Mouse (Mus musculus) intestine, embryonic 14.5 days (tissue): ENCODE measurements at regions not wholly inside any gene's neighbourhood (a gene's known extent, or its start where the extent isn't known, plus 50 kb on each side); places are given as distances from the start of the nearest gene placed in this dataset.

Experiments used
- ATAC-seq: fragments of 200-750 bp; cut with Nextera tagmentation; replicated peaks from 2 replicates; pipeline ENCODE4 v1.8.0; 2017; ENCODE audit warnings: low read depth, moderate number of reproducible peaks, moderate TSS enrichment, moderate library complexity; ENCODE audit not compliant: low FRiP score, low TSS enrichment
- DNase-seq: peaks from one replicate; pipeline ENCODE4 v3.0.0-alpha.2; 2018; ENCODE audit warnings: low spot score
- H3K27ac ChIP-seq: fragments of 300-500 bp; sonication (generic); 2 replicates; pipeline ENCODE4 v1.5.1; 2014; ENCODE audit warnings: low read depth, mild to moderate bottlenecking, control low read depth
- H3K27me3 ChIP-seq: fragments of 300-500 bp; sonication (generic); replicated peaks from 2 replicates; pipeline ENCODE4 v1.6.1; 2014; ENCODE audit warnings: low read length, control low read depth; ENCODE audit not compliant: control insufficient read depth, insufficient read depth
- H3K36me3 ChIP-seq: fragments of 300-500 bp; sonication (generic); 2 replicates; pipeline ENCODE4 v1.6.1; 2014; ENCODE audit warnings: low read length, control low read depth; ENCODE audit not compliant: control insufficient read depth, insufficient read depth
- H3K4me1 ChIP-seq: fragments of 300-500 bp; sonication (generic); replicated peaks from 2 replicates; pipeline ENCODE4 v1.6.1; 2014; ENCODE audit warnings: low read length, control low read depth, mixed read lengths; ENCODE audit not compliant: control insufficient read depth, insufficient read depth
- H3K4me2 ChIP-seq: fragments of 300-500 bp; sonication (generic); 2 replicates; pipeline ENCODE4 v1.6.1; 2014; ENCODE audit warnings: low read length
- H3K4me3 ChIP-seq: fragments of 300-500 bp; sonication (generic); 2 replicates; pipeline ENCODE4 v1.5.1; 2014; ENCODE audit warnings: low read depth, low read length, control low read depth, mixed read lengths
- H3K9ac ChIP-seq: fragments of 300-500 bp; sonication (generic); 2 replicates; pipeline ENCODE4 v1.6.1; 2014; ENCODE audit warnings: mild to moderate bottlenecking, low read length
- H3K9me3 ChIP-seq: fragments of 300-500 bp; sonication (generic); 2 replicates; pipeline ENCODE4 v1.6.1; 2016; ENCODE audit warnings: low read length, control low read depth; ENCODE audit not compliant: control insufficient read depth
- WGBS: fragments of 180-500 bp; shearing (Covaris S2); extraction: QIAGEN DNeasy Blood & Tissue Kit; methylation state at CpG from one replicate; pipeline ENCODE4 v1.1.7; 2014; 5-methylcytosine and 5-hydroxymethylcytosine counted together

DNA sequence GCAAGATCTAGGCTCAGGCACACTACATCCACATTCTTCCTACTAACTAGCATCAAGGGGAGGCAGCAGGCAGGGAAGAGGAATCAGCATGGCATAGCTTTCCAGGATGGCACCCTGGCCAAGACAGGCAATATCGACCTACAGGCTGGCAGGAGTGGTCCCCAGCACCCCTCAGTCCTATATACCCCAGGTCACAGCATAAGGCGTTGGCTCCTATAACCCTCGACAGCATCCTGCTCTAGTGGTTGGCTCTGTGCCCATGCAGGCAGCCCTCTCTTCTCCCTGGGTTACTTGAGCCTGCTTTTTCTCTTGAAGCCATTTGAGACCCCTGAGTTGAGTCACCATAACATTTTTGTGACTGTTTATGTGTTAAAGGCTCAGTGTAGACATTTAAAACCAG is 60.2 kb upstream of the Neurl1b start:
- DNase-seq: no peak

DNA sequence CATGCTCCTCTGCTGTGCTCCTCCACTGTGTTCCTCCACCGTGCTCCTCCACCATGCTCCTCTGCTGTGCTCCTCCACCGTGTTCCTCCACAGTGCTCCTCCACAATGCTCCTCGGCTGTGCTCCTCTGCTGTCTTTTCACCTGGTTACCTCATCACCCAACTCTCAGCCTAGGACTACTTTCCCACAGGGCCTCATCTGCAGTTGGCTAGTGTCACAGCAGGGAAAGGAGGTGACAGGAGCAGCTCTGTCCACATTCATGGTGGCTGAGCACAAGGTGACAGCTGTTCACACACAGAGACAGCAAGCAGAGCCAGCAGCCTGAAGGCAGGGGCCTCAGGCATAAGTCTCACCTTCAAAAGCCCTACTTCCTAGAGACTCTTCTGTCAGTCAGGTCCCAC is 59.3 kb upstream of the Neurl1b start:
- Histone ChIP-seq H3K4me1 (peaks cover 15% of the 10 kb centered on the region), H3K27ac (no peak overlapping the region), H3K36me3 (no peaks in the 10 kb centered on the region), H3K4me3 (no peak overlapping the region), H3K9me3 (no peaks in the 10 kb centered on the region), H3K4me2 (no peak overlapping the region), H3K9ac (no peak overlapping the region), H3K27me3 (no peaks in the 10 kb centered on the region)
- no peak for ATAC-seq
- 78% methylated on average over 3 of the region's 3 CpGs for WGBS
- no peak for DNase-seq

More for the DNA sequence above, 60.2 kb upstream of the Neurl1b start:
- H3K27ac ChIP-seq: no peak overlapping the region
- H3K36me3 ChIP-seq: no peaks in the 10 kb centered on the region
- H3K9ac ChIP-seq: no peak overlapping the region
- H3K4me3 ChIP-seq: no peak overlapping the region
- ATAC-seq: no peak
- no peaks in the 10 kb centered on the region for H3K9me3 ChIP-seq
- H3K4me2 ChIP-seq: no peak overlapping the region
- H3K4me1 ChIP-seq: peaks cover 10% of the 10 kb centered on the region
- 47% methylated on average over 3 of the region's 3 CpGs for WGBS
- H3K27me3 ChIP-seq: no peaks in the 10 kb centered on the region

DNA sequence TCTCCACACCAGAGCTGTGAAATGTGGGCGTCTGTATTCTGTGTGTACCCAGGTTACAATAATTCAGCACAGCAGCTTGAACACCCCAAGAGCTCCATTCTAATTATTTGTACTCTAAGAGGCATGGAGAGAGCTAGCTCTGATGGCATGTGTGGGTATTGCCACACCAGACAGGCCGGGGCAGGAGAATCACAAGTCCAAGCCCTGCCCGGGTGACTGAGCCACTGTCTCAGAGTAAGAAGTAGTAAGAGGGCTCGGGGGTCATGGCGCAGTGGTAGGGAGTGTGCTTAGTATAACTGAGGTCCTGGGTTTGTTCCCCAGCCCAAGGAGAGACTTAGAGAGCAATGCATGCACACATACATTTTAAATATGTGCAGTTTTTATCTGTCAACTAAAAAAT is 57.7 kb upstream of the Neurl1b start:
- no peak overlapping the region for H3K4me3 ChIP-seq
- no peaks in the 10 kb centered on the region for H3K9me3 ChIP-seq
- H3K4me1 ChIP-seq: peaks cover 31% of the 10 kb centered on the region
- H3K27me3 ChIP-seq: no peaks in the 10 kb centered on the region
- H3K9ac ChIP-seq: no peak overlapping the region
- no peaks in the 10 kb centered on the region for H3K36me3 ChIP-seq
- WGBS: 85% methylated on average over 5 of the region's 5 CpGs
- H3K27ac ChIP-seq: no peak overlapping the region
- H3K4me2 ChIP-seq: no peak overlapping the region
- ATAC-seq (no peak), DNase-seq (no peak)

DNA sequence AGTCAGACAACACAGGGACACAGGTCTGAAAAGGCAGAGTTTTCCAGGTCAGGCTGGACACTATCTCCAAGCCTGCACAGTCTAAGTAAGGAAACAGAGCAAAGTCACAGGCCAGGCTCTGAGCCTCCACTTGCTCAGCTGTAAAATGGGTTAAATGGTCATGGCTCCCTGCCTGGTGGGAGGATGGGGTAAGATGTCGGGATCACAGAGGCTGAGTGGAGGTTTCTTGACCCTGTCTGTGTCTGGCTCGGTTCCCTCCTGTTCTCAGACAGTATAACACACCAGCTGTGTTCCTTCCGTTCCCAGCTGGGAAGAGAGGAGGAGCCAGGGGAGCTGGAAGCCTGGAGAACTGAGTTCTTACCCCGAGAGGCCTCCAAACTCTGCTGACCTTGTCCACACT is 56.8 kb upstream of the Neurl1b start:
- peaks cover 32% of the 10 kb centered on the region for H3K4me1 ChIP-seq
- no peak for DNase-seq
- no peaks in the 10 kb centered on the region for H3K9me3 ChIP-seq
- H3K27ac ChIP-seq: no peak overlapping the region
- no peaks in the 10 kb centered on the region for H3K36me3 ChIP-seq
- no peak overlapping the region for H3K9ac ChIP-seq
- 44% methylated on average over 4 of the region's 4 CpGs for WGBS
- H3K27me3 ChIP-seq: no peaks in the 10 kb centered on the region
- ATAC-seq: no peak; the same call in 1 of the 2 replicates
- no peak overlapping the region for H3K4me3 ChIP-seq
- H3K4me2 ChIP-seq: no peak overlapping the region

DNA sequence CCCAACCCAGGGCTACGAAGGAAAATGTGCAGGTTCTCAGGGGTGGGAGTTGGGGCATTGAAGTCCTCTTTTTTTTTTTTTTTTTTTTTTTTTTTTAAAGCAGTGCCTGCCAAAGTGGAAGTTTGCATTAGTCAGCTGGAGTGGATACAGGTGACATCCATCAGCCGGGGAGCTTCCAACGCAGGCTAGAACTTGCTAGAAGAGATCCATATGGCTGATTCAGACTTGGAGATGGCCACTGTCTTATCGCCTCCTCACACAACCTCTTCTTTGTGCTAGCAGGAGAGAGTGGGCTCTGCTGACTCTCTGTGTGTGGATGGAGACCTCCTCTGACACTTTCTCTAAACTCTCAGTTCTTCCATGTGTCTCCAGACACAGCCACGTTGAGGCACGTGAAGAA is 53.9 kb upstream of the Neurl1b start:
- ATAC-seq: no peak

DNA sequence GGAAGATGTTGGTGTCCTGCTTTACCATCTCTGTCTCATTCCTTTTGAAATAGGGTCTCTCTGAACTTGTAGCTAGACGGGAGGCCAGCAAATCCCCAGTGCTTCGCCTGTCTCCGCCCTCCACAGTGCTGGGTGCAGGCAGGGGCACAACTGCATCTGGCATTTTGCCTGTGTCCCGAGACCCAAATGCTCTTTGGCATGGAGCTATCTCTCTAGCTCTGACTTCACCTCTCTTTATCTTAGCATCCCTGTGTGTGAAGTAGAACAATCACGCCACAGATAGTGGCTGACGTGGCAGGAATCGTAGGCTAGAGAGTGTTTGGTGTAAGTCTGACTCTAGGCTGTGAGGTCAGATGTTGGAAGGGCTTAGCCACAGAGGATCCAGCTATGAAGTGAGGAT is 53.2 kb upstream of the Neurl1b start:
- WGBS: 73% methylated on average over 7 of the region's 7 CpGs
- Histone ChIP-seq H3K4me1 (peaks cover 45% of the 10 kb centered on the region), H3K27me3 (no peaks in the 10 kb centered on the region), H3K4me3 (no peak overlapping the region), H3K4me2 (no peak overlapping the region), H3K36me3 (no peaks in the 10 kb centered on the region), H3K9me3 (no peaks in the 10 kb centered on the region), H3K27ac (no peak overlapping the region), H3K9ac (no peak overlapping the region)
- DNase-seq (no peak), ATAC-seq (no peak)

More for the DNA sequence above, 53.9 kb upstream of the Neurl1b start:
- peaks cover 41% of the 10 kb centered on the region for H3K4me1 ChIP-seq
- no peak overlapping the region for H3K4me2 ChIP-seq
- WGBS: 34% methylated on average over 6 of the region's 6 CpGs
- H3K36me3 ChIP-seq: no peaks in the 10 kb centered on the region
- no peak overlapping the region for H3K9ac ChIP-seq
- no peaks in the 10 kb centered on the region for H3K27me3 ChIP-seq
- no peak overlapping the region for H3K4me3 ChIP-seq
- DNase-seq: no peak
- no peaks in the 10 kb centered on the region for H3K9me3 ChIP-seq
- H3K27ac ChIP-seq: peak overlapping the region; percentile 36; the same call in 1 of the 2 replicates

DNA sequence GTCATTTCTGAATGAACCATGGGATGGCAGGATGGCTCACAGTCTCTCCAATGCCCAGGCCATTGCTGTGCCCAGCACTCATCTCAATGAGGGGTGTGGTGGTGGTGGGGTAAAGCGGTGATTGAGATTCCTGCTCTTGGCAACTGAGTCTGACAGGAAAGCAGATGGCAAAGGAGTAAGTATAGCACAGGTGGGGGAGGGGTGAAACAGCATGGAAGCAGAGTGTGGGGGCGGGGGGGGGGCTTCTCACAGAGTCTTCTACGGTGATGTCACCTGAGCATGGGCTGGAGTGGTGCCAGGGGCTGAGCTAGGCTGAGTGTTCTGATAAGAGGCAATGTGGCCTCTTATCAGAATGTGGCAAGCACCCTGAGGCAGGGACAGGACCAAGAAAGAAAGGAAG is 52.6 kb upstream of the Neurl1b start:
- DNase-seq: no peak
- Histone ChIP-seq H3K4me1 (peaks cover 51% of the 10 kb centered on the region), H3K27ac (no peak overlapping the region)

DNA sequence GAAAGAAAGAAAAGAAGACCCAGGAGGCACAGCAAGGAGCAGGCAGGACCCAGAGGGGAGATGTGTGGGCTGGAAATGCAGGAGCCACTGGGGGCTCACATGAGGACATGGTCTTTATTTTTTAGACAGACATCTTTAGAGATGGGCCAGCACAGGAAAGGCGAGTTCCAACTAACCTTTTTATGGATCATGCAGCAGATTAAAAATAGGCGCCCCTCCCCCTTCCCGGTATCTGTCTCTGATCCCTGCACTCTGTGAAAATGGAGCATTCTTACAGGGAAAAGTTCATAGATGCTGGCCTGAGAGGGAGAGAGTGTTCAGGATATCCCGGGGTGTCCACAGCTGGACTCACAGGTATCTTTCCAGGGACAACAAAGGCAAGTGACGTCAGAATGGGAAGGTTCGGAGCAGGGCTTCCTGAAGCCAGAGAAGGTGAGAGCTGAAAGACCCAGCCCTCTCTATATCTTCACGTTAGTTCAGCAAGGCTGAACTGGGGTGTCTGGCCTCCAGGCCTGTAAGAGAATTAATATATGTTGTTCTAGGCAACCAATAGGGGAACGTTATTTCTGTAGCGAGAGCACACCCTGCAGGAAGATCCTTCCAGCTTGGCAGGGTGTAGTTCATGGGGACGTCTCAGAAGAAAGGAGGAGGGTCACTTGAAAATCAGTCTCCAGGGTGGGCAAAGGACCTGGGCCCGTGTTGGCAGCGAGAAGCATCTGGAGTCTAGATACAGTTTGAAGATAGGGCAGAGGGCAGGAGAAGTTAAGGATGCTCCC is 51.9 kb upstream of the Neurl1b start:
- H3K36me3 ChIP-seq: no peaks in the 10 kb centered on the region
- H3K4me2 ChIP-seq: no peak overlapping the region
- H3K4me3 ChIP-seq: no peak overlapping the region
- no peak overlapping the region for H3K9ac ChIP-seq
- 0 out of 2 replicates have a peak overlapping the region, but pooled peaks have one; percentile 36 for H3K27ac ChIP-seq
- DNase-seq (no peak), ATAC-seq (no peak)
- peaks cover 56% of the 10 kb centered on the region for H3K4me1 ChIP-seq
- H3K27me3 ChIP-seq: no peaks in the 10 kb centered on the region
- 58% methylated on average over 12 of the region's 12 CpGs for whole genome bisulfite sequencing
- H3K9me3 ChIP-seq: no peaks in the 10 kb centered on the region

More for the DNA sequence above, 52.6 kb upstream of the Neurl1b start:
- ATAC-seq: no peak
- WGBS: 33% methylated on average over 3 of the region's 3 CpGs
- Histone ChIP-seq H3K9me3 (no peaks in the 10 kb centered on the region), H3K4me3 (no peak overlapping the region), H3K27me3 (no peaks in the 10 kb centered on the region), H3K36me3 (no peaks in the 10 kb centered on the region), H3K4me2 (no peak overlapping the region), H3K9ac (no peak overlapping the region)
